Mouse (Mus musculus): Measurements from ENCODE around the gene Scrn2.

DNA sequence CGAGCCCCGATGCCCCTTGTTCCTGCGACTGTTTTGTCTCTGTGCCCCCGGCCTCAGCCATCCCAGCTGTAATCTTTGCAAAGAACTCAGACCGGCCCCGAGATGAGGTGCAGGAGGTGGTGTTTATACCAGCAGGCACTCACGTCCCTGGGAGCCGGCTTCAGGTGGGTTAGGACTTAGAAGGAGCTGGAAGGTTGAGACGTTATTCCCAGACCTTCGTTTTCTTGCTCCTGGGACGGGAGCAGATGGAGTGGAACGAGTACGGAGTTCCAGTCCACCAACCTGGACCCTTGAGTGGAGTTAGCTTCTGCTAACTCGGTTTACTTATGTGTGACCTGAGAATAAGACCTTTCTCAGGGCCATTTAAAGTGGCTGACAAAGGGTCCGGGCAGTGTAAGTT, 688 bp downstream of the Scrn2 start:
- no peak for TF ChIP-seq CTCF (IDR thresholded peaks at IDR 0.05; ENCODE audit: control insufficient read depth, insufficient read depth, insufficient read length)
- no peak for TF ChIP-seq MAX (IDR thresholded peaks at IDR 0.05)
- no peak for TF ChIP-seq CEBPB (IDR thresholded peaks at IDR 0.05; ENCODE audit: low read depth)
- no peak for TF ChIP-seq MYOD1 (IDR thresholded peaks at IDR 0.05; ENCODE audit: control insufficient read depth, insufficient read length, low read depth)

Data from C2C12 (cell line).